Mouse (Mus musculus) embryonic facial prominence, embryonic 15.5 days (tissue): ENCODE results near the gene Kif3c. TPM values are rescaled to one million over a fixed set of nuclear protein-coding genes. Genes with fewer than 3 reads are reported as not detected.

Source experiments
- ATAC-seq: fragments of 200-750 bp; cut with Nextera tagmentation; 2 replicates; pipeline ENCODE4 v1.8.0; 2017; ENCODE audit warnings: low read depth, moderate TSS enrichment; ENCODE audit not compliant: insufficient number of reproducible peaks, low FRiP score, low TSS enrichment
- H3K27ac ChIP-seq: fragments of 300-500 bp; sonication (generic); replicated peaks from 2 replicates; pipeline ENCODE4 v1.5.1; 2015; ENCODE audit warnings: mild to moderate bottlenecking, inconsistent platforms
- H3K27me3 ChIP-seq: fragments of 300-500 bp; sonication (generic); 2 replicates; pipeline ENCODE4 v1.6.1; 2015; ENCODE audit warnings: inconsistent platforms
- H3K36me3 ChIP-seq: fragments of 300-500 bp; sonication (generic); 2 replicates; pipeline ENCODE4 v1.6.1; 2015; ENCODE audit warnings: mild to moderate bottlenecking, inconsistent platforms
- H3K4me1 ChIP-seq: fragments of 300-500 bp; sonication (generic); 2 replicates; pipeline ENCODE4 v1.6.1; 2015; ENCODE audit warnings: inconsistent platforms
- H3K4me2 ChIP-seq: fragments of 300-500 bp; sonication (generic); replicated peaks from 2 replicates; pipeline ENCODE4 v1.6.1; 2015; ENCODE audit warnings: mild to moderate bottlenecking, inconsistent platforms
- H3K4me3 ChIP-seq: fragments of 300-500 bp; sonication (generic); replicated peaks from 2 replicates; pipeline ENCODE4 v1.5.1; 2015; ENCODE audit warnings: mild to moderate bottlenecking, inconsistent platforms
- H3K9ac ChIP-seq: fragments of 300-500 bp; sonication (generic); 2 replicates; pipeline ENCODE4 v1.6.1; 2015; ENCODE audit warnings: inconsistent platforms
- H3K9me3 ChIP-seq: fragments of 300-500 bp; sonication (generic); replicated peaks from 2 replicates; pipeline ENCODE4 v1.6.1; 2016; ENCODE audit warnings: inconsistent platforms
- WGBS: fragments of 180-500 bp; shearing (Covaris S2); methylation state at CpG from one replicate; pipeline ENCODE4 v1.1.7; 2015; 5-methylcytosine and 5-hydroxymethylcytosine counted together
- polyA plus RNA-seq: library from polyadenylated mRNA; unstranded; fragments of >200 nt; fragmentation: Nextera tagmentation; extraction: Ambion mirVana; gene quantifications from 2 replicates; pipeline ENCODE4 v1.2.1, GENCODE M21; 2015

Gene Kif3c
- polyA plus RNA-seq, 1 experiment from 2014 or later, result 14.8 TPM

DNA sequence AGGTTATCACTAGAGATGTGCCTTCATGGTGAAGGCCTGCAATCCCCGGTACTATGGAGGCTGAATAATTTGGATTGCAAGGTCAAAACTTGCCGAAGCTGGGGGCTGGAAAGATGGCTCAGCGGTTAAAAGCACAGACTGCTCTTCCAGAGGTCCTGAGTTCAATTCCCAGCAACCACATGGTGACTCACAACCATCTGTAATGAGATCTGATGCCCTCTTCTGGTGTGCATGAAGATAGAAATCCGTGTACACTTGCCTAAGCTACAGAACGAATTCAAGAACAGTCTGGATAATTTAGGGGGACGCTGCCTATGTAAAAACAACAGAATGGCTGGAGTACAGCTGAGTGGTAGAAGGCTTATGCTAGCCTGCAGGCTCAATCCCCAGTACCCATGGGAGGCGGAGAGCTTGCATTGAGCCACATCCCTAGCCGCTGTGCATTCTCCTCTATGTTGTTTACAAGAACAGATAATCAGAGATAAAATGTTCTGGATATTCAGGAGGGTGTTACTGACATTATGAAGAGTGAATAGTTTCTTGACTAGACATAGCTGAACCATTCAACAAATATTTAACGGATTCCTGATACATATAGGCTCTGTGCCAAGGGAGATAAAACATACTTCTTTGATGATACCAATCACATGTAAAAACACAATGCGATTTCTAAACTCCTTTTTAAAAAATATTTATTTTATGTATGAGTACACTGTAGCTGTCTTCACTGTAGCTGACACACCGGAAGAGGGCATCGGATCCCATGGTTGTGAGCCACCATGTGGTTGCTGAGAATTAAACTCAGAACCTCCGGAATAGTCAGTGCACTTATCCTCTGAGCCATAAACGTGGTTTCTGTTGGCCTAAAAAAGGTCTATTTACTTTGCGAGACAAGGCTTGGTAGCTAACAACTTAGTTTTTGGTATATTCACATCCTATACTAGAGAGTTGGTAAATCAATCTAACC lies 60.7 kb downstream of the Kif3c start:
- ATAC-seq, result 0 out of 2 replicates have a peak, but pooled peaks have one; percentile 43
- peak overlapping the region; percentile 51 for H3K4me2 ChIP-seq
- H3K9ac ChIP-seq, result peak overlapping the region; percentile 24; the same call in 1 of the 2 replicates
- peaks cover 12% of the 10 kb centered on the region for H3K4me1 ChIP-seq
- peaks cover 2% of the 10 kb centered on the region; the same call in 1 of the 2 replicates for H3K36me3 ChIP-seq
- H3K27ac ChIP-seq, result peak overlapping the region; percentile 97
- H3K27me3 ChIP-seq, result no peaks in the 10 kb centered on the region
- H3K9me3 ChIP-seq, result no peaks in the 10 kb centered on the region
- peak overlapping the region; percentile 70 for H3K4me3 ChIP-seq
- 40% methylated on average over 15 of the region's 15 CpGs for WGBS

DNA sequence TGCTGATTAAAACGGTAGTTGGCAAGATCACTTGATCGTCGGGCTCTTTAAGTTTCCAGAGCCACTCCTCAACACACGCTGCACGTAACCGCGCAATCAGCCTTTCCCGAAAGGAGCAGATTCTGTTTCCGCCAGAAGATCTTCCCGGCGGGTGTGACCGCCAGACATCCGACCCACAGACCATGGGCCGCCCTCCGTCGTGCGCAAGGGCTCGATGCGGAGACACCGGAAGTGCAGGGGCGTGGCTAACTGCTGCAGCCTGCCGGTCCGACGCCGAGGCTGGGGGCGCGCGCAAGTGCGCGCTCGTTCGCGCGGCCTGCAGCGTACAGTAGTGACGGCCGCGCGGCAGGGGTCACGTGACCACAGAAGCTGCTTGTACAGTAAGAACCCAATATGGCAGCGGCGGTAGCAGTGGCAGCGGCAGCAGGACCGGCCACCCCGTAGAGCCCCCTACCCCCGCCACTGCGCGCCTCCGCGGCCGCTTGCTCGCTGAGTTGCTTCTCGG lies 61.6 kb downstream of the Kif3c start, which contains the start of gene Asxl2:
Gene Asxl2, plus strand, starts transcription at position 328 of the 505 bp plus-strand sequence.
- peak within 1 kb of the TSS; percentile 51 for H3K4me2 ChIP-seq
- peak; percentile 97 for ATAC-seq
- WGBS, result under 1% methylated on average over 53 of the region's 53 CpGs

DNA sequence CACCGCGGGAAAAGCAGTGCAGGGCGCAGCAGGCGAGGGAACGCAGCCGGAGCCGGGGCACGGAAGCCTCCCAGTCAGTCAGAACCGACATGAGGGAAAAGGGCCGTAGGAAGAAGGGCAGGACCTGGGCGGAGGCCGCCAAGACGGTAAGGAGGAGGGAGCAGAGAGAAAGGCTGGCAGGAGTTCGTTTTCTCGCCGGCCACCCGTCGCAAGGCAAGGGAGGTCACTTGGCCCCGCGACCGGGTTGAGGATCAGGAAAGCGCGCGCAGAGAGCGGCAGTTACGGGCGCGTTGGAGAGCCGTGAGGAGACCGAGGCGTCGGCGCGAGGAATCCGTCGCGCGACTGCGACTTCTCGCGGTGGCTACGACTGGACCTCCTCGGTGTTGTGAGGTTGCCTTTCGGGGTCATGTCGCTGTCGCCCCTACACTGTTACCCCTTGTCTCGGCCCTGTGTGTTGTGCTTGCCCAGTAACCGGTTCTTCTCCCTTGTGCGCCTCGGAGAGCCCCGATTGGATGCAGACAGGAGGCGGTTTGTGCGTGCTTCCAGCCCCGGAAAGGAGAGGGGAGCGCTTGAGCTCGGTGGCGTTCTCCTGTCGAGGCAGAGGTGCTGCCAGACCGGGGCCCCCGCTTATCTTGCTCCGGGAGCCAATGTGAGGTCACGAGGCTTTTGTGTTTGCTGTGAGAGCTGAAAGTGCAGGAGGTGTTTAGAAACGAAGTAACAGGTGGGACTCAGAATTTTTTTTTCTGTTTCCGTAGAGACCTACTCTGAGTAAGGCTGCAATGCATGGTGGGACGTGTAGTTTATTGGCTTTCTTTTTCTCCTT lies 62.3 kb downstream of the Kif3c start:
- Histone ChIP-seq H3K27ac (peak overlapping the region; percentile 97), H3K4me2 (peak overlapping the region; percentile 51), H3K36me3 (no peaks in the 10 kb centered on the region), H3K9me3 (no peaks in the 10 kb centered on the region), H3K9ac (peak overlapping the region; percentile 95), H3K27me3 (no peaks in the 10 kb centered on the region), H3K4me1 (peaks cover 12% of the 10 kb centered on the region), H3K4me3 (peak overlapping the region; percentile 70)
- under 1% methylated on average over 65 of the region's 65 CpGs for WGBS
- peak; percentile 44 for ATAC-seq

More for the DNA sequence above, 61.6 kb downstream of the Kif3c start, which contains the start of gene Asxl2:
- Histone ChIP-seq H3K4me3 (peak within 1 kb of the TSS; percentile 70), H3K9me3 (no peaks in the 10 kb centered on the region), H3K27ac (peak within 1 kb of the TSS; percentile 97), H3K27me3 (no peaks in the 10 kb centered on the region), H3K9ac (peak within 1 kb of the TSS; percentile 95), H3K36me3 (no peaks in the 10 kb centered on the region), H3K4me1 (peaks cover 12% of the 10 kb centered on the region)

DNA sequence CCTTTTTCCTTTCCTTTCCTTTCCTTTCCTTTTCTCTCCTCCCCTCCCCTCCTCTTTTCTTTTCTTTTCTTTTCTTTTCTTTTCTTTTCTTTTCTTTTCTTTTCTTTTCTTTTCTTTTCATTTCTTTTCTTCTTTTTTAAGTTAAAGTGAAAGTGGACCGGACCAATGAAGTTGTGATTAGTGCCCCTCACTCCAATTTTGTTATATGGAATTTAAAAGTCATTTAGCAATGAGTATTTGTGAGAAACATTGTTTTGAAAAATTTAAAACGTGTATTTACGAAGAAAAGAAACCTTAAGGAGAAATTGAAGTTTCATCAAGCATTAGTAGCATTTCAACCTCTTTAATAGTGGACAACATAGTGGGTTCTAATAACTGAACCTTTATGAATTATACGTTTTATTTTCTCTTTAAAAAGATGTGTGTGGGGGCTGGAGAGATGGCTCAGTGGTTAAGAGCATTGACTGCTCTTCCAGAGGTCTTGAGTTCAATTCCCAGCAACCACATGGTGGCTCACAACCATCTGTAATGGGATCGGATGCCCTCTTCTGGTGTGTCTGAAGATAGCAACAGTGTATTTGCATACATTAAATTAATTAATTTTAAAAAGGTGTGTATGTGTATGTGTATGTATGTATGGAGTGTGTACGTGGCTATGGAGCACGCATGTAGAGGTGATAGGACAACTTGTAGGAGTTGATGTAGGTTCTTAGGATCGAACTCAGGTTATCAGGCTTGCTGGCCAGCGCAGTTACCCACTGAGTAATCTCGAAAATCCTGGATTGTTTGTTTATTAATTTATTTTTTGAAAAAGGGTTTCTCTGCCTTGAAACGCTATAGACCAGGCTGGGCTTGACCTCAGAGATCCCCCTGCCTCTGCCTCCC lies 63.2 kb downstream of the Kif3c start:
- Histone ChIP-seq H3K4me3 (peak overlapping the region; percentile 70), H3K4me2 (0 out of 2 replicates have a peak overlapping the region, but pooled peaks have one; percentile 51), H3K9ac (no peak overlapping the region), H3K4me1 (peaks cover 12% of the 10 kb centered on the region), H3K27ac (peak overlapping the region; percentile 97), H3K9me3 (no peaks in the 10 kb centered on the region), H3K36me3 (no peaks in the 10 kb centered on the region), H3K27me3 (no peaks in the 10 kb centered on the region)
- no peak for ATAC-seq
- WGBS, result 66% methylated on average over 11 of the region's 11 CpGs

DNA sequence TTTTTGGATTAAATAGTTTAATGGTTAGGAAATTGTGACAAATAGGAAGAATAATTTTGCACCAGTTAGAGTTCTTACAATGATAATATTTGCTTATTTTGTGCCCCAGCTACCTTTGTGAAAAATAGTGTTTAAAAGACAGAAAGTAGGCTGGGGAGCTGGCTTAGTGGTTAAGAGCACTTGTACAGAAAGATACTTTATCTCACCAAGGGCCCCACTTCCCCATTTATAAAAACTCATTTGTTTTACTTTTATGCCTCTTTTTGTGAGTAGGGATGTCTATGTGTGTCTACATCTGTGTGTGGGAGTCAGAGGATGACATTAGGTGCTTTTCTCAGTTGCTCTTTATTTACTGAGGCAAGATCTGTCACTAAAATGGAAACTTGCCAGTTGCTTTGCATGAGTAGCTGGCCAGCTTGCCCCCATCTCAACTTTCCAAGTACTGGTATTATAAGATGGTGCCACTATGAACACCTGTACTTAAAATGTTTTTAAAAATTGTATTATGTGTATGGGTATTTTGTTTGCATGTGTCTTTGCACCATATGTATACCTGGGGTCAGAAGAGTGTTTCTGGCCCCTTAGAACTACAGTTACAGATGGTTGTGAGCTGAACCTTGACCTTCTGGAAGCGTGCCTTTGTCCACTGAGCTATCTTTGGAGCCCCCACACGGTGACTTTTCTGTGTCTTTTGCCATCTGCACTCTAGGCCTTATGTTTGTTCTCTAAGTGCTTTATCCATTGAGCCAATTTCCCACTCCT lies 64.9 kb downstream of the Kif3c start:
- Histone ChIP-seq H3K27ac (no peak overlapping the region), H3K4me1 (peaks cover 8% of the 10 kb centered on the region), H3K27me3 (no peaks in the 10 kb centered on the region), H3K4me3 (no peak overlapping the region), H3K36me3 (no peaks in the 10 kb centered on the region), H3K4me2 (no peak overlapping the region), H3K9ac (no peak overlapping the region), H3K9me3 (no peaks in the 10 kb centered on the region)
- 86% methylated on average over 2 of the region's 2 CpGs for WGBS
- ATAC-seq, result no peak

DNA sequence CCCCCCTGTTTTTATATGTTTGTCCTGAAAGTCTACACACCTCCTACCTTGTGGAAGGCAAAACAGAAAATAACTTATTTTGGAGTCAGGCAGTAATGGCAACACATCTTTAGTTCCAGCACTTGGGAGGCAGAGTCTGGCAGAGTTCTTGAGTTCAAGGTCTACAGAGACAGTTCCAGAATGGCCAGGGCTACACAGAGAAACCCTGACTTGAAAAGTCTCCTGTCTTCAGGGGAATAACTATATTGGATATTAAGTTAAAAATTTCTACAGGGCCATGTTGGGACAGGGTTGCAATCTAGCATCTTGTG lies 65.5 kb downstream of the Kif3c start:
- no peaks in the 10 kb centered on the region for H3K9me3 ChIP-seq
- no peak overlapping the region for H3K9ac ChIP-seq
- ATAC-seq, result no peak
- no peak overlapping the region for H3K4me3 ChIP-seq
- H3K27ac ChIP-seq, result no peak overlapping the region
- H3K4me1 ChIP-seq, result peaks cover 6% of the 10 kb centered on the region
- H3K36me3 ChIP-seq, result no peaks in the 10 kb centered on the region
- H3K4me2 ChIP-seq, result no peak overlapping the region
- no peaks in the 10 kb centered on the region for H3K27me3 ChIP-seq

DNA sequence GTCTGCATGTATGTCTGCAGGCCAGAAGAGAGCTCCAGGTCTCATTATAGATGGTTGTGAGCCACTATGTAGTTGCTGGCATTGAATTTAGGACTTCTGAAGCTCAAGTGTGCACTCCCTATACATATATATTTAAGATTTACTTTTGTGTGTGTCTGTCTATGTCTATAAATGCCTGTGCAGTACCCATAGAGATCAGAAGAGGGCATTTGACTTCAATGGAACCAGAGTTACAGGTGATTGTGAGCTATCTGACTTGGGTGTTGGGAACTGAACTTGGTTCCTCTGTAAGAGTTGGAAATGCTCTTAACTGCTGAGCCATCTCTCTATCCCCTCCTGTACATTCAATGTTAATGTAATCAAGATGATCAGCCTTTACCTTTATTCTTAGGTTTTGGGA lies 66.1 kb downstream of the Kif3c start:
- Histone ChIP-seq H3K9ac (no peak overlapping the region), H3K4me1 (peaks cover 3% of the 10 kb centered on the region; the same call in 1 of the 2 replicates), H3K4me3 (no peak overlapping the region), H3K4me2 (no peak overlapping the region), H3K36me3 (no peaks in the 10 kb centered on the region), H3K27ac (no peak overlapping the region), H3K27me3 (no peaks in the 10 kb centered on the region), H3K9me3 (no peaks in the 10 kb centered on the region)
- no peak for ATAC-seq

DNA sequence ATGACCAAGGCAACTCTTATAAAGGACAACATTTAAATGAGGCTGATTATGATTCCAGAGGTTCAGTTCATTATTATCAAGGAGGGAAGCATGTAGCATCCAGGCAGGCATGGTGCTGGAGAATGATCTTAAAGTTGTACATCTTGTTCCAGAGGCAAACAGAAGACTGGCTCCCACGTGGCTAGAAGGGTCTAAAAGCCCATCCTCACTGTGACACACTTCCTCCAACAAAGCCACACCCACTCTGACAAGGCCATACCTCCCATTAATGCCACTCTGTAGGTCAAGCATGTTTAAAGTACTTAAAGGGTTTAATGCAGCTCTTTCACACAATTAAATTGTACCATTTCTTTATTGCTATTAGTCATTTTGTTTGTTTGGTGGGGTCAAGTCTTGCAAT lies 68.8 kb downstream of the Kif3c start:
- 65% methylated on average over 1 of the region's 1 CpGs for WGBS
- ATAC-seq, result no peak
- Histone ChIP-seq H3K4me1 (0 out of 2 replicates have a peak, but pooled peaks cover 3% of the 10 kb centered on the region), H3K9me3 (no peaks in the 10 kb centered on the region), H3K4me2 (no peak overlapping the region), H3K36me3 (0 out of 2 replicates have a peak, but pooled peaks cover 3% of the 10 kb centered on the region), H3K9ac (no peak overlapping the region), H3K4me3 (no peak overlapping the region), H3K27me3 (no peaks in the 10 kb centered on the region), H3K27ac (no peak overlapping the region)

DNA sequence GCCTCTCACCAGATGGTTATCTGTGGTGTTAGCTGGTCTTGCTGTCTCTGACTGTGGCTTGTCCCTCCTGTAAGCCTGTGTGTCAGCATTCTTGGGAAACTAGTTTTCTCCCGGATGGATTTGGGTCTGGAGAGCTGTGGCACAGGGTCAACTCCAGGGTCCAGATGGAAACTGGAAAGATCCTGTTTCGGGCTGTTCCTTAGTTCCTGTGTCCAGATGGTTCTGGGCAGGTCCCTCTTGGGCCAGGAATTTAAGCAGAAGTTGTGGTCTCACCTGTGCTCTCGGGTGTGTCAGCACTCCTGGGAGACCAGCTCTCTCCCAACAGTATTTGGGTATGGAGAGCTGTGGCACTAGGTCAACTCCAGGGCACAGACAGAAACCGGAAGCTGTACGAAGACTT lies 71.5 kb downstream of the Kif3c start:
- Histone ChIP-seq H3K9ac (no peak overlapping the region), H3K27ac (no peak overlapping the region), H3K4me2 (no peak overlapping the region), H3K9me3 (no peaks in the 10 kb centered on the region), H3K36me3 (0 out of 2 replicates have a peak, but pooled peaks cover 3% of the 10 kb centered on the region), H3K4me1 (no peaks in the 10 kb centered on the region), H3K27me3 (no peaks in the 10 kb centered on the region), H3K4me3 (no peak overlapping the region)
- ATAC-seq, result no peak
- WGBS, result 89% methylated on average over 5 of the region's 5 CpGs

DNA sequence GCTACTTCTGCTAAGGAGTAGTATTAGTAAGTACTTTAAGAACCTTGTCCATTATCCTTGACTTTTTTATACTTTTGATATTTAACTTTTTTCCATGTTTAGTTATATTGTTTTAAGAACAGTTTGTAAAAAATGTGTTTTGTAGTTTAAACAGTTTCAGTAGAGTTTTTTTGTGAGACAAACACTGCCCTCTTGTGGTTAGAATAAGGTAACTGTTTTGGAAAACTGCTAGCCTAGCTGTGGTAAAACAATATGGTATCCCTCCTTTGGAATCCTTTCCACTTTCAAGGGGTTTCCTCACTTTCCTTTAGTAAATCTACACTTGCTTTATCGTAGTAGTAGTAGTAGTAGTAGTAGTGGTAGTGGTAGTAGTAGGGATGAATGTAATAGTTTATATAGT lies 72.9 kb downstream of the Kif3c start:
- H3K27me3 ChIP-seq, result no peaks in the 10 kb centered on the region
- no peak overlapping the region for H3K4me3 ChIP-seq
- no peak overlapping the region for H3K4me2 ChIP-seq
- no peaks in the 10 kb centered on the region for H3K4me1 ChIP-seq
- no peaks in the 10 kb centered on the region for H3K9me3 ChIP-seq
- no peak overlapping the region for H3K27ac ChIP-seq
- 0 out of 2 replicates have a peak, but pooled peaks cover 3% of the 10 kb centered on the region for H3K36me3 ChIP-seq
- no peak overlapping the region for H3K9ac ChIP-seq
- no peak for ATAC-seq
- WGBS, result 93% methylated on average over 1 of the region's 1 CpGs
